Mouse (Mus musculus) layer of hippocampus, adult 18-20 months (tissue): ENCODE results near the gene Gm11567. TPM values are rescaled to one million over a fixed set of nuclear protein-coding genes. Genes with fewer than 3 reads are reported as not detected.
"Not testable (repeated sequence)": the region's sequence is repeated elsewhere in the genome, so short reads cannot be mapped to it uniquely, and the experiment has no call there.

ENCODE experiments used
- DNase-seq, 2 experiments: peaks; one replicate each; pipeline ENCODE4 v3.0.0; 2022; ENCODE audit warnings: low spot score in 2 of 2
- long read RNA-seq: library from polyadenylated mRNA; stranded (forward); transcript quantifications from one replicate; pipeline ENCODE4 v2.0.0, GENCODE M21; 2021
- total RNA-seq, 2 experiments: library from RNA; stranded (reverse); gene quantifications; 2 replicates each; pipeline ENCODE4 v1.2.3; 2021

Gm11567 gene
- total RNA-seq, result not detected
- long read RNA-seq, result 0 reads

DNA sequence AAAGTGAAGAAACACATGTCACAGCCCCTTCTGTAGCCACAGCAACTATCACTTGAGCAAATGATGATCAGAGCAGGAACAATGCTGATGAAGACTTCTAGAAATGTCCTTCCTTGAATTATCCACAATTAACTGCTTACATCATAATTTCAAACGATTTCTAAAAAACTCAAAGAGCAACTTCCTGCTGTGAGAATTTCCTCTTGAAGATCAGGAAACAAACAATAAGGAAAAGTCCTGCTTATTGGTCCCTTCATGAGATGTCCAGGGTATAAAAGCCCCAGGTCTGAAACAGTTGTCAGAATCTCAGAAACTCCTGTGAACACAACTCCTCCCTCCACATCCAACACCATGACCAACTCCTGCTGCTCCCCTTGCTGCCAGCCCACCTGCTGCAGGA, at the start of gene Gm11567:
Gene Gm11567, plus strand, starts transcription at position 301 of the 400 bp plus-strand sequence.
- DNase-seq, result not testable (repeated sequence)

DNA sequence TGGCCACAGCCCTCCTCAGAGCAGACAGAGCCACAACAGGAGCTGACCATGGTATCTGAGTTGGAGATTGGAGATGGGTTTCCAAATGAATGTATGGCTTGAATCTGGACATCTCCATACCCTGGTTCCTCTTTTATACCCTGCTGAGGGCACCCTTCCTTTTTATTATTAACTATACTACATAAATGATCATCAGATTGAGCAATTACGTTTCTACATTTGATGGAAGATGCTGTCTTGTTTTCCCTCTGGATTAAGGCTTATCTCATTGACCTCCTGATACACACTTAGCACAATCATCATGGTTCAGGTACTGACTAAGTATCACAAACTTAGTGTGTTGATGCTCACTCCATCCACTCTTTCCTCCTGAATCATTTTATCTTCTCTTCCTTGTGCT, 41.0 kb upstream of the Gm11567 start, which contains the start of gene 2300003K06Rik:
Gene 2300003K06Rik, minus strand, starts transcription at position 101 of the 400 bp plus-strand sequence.
- no peak for DNase-seq

DNA sequence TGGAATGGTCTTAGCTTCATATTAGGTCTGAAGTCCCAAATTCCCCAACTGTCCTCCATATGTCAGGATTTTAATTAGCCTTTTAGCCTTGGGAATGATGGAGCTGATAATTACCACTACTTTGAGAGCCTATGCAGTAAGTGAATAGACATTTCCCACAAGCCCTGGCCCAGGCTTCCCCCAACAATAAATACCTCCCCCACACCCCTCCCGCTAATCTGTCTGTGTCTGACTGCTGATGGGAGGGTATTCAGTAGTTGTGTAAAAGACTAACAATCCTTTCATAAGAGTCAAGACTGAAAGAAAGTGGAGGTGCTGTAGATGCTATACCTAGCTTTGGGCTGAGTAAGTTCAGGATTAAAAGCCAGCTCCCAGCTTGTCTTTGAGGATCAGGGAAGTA, 36.8 kb upstream of the Gm11567 start:
- no peak for DNase-seq

DNA sequence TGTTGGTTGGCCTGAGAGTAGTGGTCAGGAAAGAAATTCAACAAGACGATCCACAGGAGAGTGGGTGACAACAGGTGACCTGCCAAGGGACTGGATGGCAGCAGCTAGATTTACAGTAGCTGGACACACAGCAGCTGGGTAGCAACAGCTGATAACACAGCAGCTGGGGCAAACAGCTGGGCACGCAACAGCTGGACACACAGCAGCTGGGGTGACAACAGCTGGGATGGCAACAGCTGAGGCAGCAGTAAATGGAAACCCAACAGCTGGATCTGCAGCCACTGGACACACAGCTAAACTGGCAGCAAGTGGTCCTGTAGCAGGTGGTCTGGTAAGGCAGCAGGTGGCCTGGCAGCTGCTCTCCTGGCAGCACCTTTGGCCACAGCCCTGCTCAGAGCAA, 32.2 kb upstream of the Gm11567 start:
- no peak for DNase-seq

DNA sequence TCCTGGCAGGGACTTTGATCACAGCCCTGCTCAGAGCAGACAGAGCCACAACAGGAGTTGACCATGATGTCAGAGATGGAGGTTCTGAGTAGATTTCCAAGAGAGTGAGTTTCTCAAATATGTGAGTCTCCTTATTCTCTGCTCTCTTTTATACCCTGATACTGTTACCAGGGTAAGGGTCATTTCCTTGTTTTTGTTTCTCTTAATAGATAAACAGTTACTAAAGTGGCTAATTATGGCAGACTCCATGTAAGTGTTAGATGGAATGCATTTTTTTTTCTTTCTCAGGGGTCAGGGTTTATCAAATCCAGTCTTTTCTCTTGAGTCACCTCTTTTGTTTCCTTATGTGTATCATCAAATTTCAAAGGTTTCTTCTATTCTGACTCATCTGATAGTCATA, 27.5 kb upstream of the Gm11567 start, which contains the start of gene Krtap4-16:
Gene Krtap4-16, minus strand, starts transcription at position 101 of the 400 bp plus-strand sequence.
- DNase-seq, result no peak

DNA sequence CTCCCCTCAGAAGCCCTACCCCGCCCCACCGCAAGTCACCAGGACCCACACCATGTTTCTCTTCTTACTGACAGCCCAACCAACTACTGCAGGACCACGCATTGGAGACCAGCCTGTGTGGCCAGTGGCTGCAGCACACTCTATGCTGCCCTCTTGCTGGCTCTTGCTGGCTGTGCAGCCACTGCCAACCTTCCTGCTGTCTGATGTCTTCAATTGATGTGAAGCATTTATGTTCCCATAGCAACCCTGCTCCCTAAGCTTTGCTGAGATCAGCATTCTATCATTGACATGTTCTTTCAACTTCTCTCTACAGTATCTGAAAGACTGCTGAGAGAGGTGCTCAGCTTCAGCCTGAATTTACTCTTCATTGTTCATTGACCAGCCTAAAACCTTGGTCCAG, 24.9 kb upstream of the Gm11567 start:
- DNase-seq, result no peak

DNA sequence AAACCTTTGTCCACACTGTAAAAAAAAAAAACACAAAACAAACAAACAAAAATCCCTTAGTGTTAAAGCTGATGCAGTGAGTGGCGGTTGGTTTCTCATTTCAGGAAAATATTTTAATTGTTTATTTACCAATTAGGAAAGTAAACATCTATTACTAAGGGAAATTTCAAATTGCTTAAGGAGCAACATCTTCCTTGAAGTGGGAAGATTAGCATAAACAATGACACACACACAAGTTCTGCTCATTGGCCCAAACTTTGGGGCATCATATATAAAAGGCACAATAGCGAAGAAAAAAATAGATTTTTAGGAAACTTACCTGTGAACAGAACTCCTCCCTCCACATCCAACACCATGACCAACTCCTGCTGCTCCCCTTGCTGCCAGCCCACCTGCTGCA, 21.4 kb upstream of the Gm11567 start, which contains the start of gene Gm11568:
Gene Gm11568, plus strand, starts transcription at position 301 of the 400 bp plus-strand sequence.
- no peak for DNase-seq

DNA sequence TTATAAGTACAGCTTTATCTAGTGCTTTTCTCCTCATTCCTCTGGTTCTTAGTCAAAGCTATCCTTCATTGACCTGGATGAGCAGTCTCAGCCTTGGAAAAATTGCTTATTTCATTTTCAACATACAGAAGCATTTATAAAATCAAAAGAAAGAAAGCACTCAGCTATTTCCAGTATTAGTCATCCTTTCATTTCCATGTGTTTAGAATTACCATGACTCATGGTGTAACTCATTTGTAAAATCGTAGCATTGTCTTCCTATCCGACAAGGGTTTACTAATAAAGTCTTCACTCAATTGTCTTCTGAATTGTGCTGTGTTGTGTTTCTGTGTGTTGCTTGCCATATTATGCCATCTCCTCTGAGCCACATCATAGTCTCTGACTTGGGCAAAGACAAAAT, 20.2 kb upstream of the Gm11567 start:
- no peak for DNase-seq

DNA sequence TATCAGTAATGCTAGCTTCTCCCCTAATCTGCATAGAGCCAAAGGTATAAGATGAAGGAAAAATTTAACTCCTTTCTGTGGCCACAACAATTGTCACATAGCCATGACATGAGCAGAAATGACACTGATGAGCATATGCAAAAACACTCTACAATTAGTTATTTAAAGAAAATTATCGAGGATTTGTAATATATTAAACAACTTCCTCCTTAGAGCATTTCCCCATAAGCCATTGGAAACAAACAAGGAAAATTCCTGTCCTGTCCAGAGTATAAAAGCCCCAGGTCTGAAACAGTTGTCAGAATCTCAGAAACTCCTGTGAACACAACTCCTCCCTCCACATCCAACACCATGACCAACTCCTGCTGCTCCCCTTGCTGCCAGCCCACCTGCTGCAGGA, 14.8 kb upstream of the Gm11567 start, which contains the start of gene Gm11559:
Gene Gm11559, plus strand, starts transcription at position 301 of the 400 bp plus-strand sequence.
- not testable (repeated sequence) for DNase-seq

DNA sequence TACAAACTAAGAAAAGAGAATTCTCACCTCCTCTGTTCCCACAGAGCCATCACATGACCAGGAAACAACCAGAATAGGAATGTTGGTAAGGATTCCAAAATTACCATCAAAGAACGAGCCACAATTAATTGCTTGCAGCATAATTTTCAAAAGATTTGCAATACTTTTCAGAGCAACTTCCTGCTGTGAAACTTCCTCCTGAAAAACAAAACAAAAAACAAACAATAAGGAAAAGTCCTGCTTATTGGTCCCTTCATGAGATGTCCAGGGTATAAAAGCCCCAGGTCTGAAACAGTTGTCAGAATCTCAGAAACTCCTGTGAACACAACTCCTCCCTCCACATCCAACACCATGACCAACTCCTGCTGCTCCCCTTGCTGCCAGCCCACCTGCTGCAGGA, 5.9 kb upstream of the Gm11567 start, which contains the start of gene Krtap9-1:
Gene Krtap9-1, plus strand, starts transcription at position 301 of the 400 bp plus-strand sequence.
- not testable (repeated sequence) for DNase-seq

DNA sequence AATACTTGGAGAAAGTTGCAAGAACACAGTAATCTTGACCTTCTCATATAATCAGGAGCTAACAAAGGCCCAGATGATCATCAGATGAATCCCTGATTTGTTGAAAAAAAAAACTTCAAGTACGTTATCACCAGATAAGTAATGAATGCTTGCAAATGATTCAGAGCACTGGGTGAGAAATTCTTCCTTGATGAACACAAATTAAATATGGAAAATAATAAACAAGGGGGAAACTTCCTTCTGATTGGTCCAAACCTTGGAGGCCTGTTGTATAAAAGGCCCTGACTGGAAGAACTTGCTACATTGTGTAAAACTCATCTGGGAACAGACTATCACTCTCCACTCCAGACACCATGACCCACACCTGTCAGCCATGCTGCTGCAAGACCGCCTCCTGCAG, 28.6 kb downstream of the Gm11567 start, which contains the start of gene Krtap31-1:
Gene Krtap31-1, plus strand, starts transcription at position 301 of the 400 bp plus-strand sequence.
- DNase-seq, result no peak

DNA sequence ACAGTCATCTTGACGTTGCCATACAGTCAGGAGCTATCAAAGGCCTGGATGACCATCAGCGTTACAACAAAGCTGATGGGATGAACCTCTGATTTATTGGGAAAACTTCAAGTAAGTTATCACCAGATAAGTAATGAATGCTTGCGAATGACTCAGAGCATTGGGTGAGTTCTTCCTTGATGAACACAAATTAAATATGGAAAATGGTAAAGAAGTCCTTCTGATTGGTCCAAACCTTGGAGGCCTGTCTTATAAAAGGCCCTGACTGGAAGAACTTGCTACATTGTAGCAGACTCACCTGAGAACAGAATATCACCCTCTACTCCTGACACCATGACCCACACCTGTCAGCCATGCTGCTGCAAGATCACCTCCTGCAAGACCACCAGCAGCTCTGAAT, 35.5 kb downstream of the Gm11567 start, which contains the start of gene Gm11565:
Gene Gm11565, plus strand, starts transcription at position 301 of the 400 bp plus-strand sequence.
- DNase-seq, result no peak

Other genes starting within 250 kb of the Gm11567 start
- not detected for gene Krtap4-2, start 244.1 kb upstream of the Gm11567 start, total RNA-seq
- not detected for gene Krtap4-7, start 235.1 kb upstream of the Gm11567 start, total RNA-seq
- gene Gm11555, start 229.0 kb upstream of the Gm11567 start, total RNA-seq, result not detected
- not detected for gene Gm11563, start 220.2 kb upstream of the Gm11567 start, total RNA-seq
- not detected for gene Krtap4-6, start 213.2 kb upstream of the Gm11567 start, total RNA-seq
- not detected for gene Gm14190, start 188.4 kb upstream of the Gm11567 start, total RNA-seq
- not detected for gene Gm14180, start 144.9 kb upstream of the Gm11567 start, total RNA-seq
- gene Gm11595, start 106.3 kb upstream of the Gm11567 start, total RNA-seq, result not detected
- not detected for gene Krtap4-8, start 98.5 kb upstream of the Gm11567 start, total RNA-seq
- not detected for gene Krtap4-9, start 94.0 kb upstream of the Gm11567 start, total RNA-seq
- gene Gm11596, start 85.7 kb upstream of the Gm11567 start, total RNA-seq, result not detected
- not detected for gene Gm11569, start 80.3 kb upstream of the Gm11567 start, total RNA-seq
- gene Gm11554, start 74.7 kb upstream of the Gm11567 start, total RNA-seq, result not detected
- not detected for gene Krtap4-13, start 69.3 kb upstream of the Gm11567 start, total RNA-seq
- not detected for gene Gm11564, start 63.5 kb upstream of the Gm11567 start, total RNA-seq
- gene 2300003K06Rik, start 41.1 kb upstream of the Gm11567 start, total RNA-seq, result not detected
- not detected for gene Krtap4-16, start 27.6 kb upstream of the Gm11567 start, total RNA-seq
- not detected for gene Gm11568, start 21.3 kb upstream of the Gm11567 start, total RNA-seq
- not detected for gene Gm11559, start 14.7 kb upstream of the Gm11567 start, total RNA-seq
- gene Krtap9-1, start 5.8 kb upstream of the Gm11567 start, total RNA-seq, result not detected
- gene Krtap31-1, start 28.7 kb downstream of the Gm11567 start, total RNA-seq, result not detected
- not detected for gene Gm11565, start 35.6 kb downstream of the Gm11567 start, total RNA-seq
- not detected for gene Krtap31-2, start 57.1 kb downstream of the Gm11567 start, total RNA-seq
- gene Krtap9-5, start 69.3 kb downstream of the Gm11567 start, total RNA-seq, result not detected
- gene Krtap29-1, start 99.9 kb downstream of the Gm11567 start, total RNA-seq, result not detected
- not detected for gene Krtap16-1, start 107.4 kb downstream of the Gm11567 start, total RNA-seq
- gene Krtap17-1, start 114.8 kb downstream of the Gm11567 start, total RNA-seq, result not detected
- not detected for gene Krt33a, start 137.0 kb downstream of the Gm11567 start, total RNA-seq
- gene Krt33b, start 150.7 kb downstream of the Gm11567 start, total RNA-seq, result not detected
- gene Krt34, start 162.4 kb downstream of the Gm11567 start, total RNA-seq, result not detected
- gene Krt31, start 171.4 kb downstream of the Gm11567 start, total RNA-seq, result not detected
- gene Krt32, start 209.0 kb downstream of the Gm11567 start, total RNA-seq, result not detected
- not detected for gene Krt35, start 217.1 kb downstream of the Gm11567 start, total RNA-seq
- gene Krt36, start 226.4 kb downstream of the Gm11567 start, total RNA-seq, result not detected
- gene Krt13, start 242.4 kb downstream of the Gm11567 start, total RNA-seq, result not detected